Mouse (Mus musculus) stomach, embryonic 16.5 days (tissue): Measurements from ENCODE around the gene Rpl13a. TPM values are rescaled to one million over a fixed set of nuclear protein-coding genes. Genes with fewer than 3 reads are reported as not detected.
"Not testable (repeated sequence)": the region's sequence is repeated elsewhere in the genome, so short reads cannot be mapped to it uniquely, and the experiment has no call there.

Source experiments
- ATAC-seq: fragments of 200-750 bp; cut with Nextera tagmentation; 2 replicates; pipeline ENCODE4 v1.8.0; 2017; ENCODE audit warnings: moderate number of reproducible peaks, moderate TSS enrichment; ENCODE audit not compliant: insufficient read depth, low FRiP score
- H3K27ac ChIP-seq: fragments of 300-500 bp; sonication (generic); 2 replicates; pipeline ENCODE4 v1.5.1; 2014; ENCODE audit warnings: low read length
- H3K27me3 ChIP-seq: fragments of 300-500 bp; sonication (generic); 2 replicates; pipeline ENCODE4 v1.6.1; 2014; ENCODE audit warnings: low read length, control low read depth, mixed read lengths; ENCODE audit not compliant: control insufficient read depth, insufficient read depth
- H3K36me3 ChIP-seq: fragments of 300-500 bp; sonication (generic); 2 replicates; pipeline ENCODE4 v1.6.1; 2014; ENCODE audit warnings: low read length; ENCODE audit not compliant: control insufficient read depth, insufficient read depth
- H3K4me1 ChIP-seq: fragments of 300-500 bp; sonication (generic); 2 replicates; pipeline ENCODE4 v1.6.1; 2014; ENCODE audit warnings: low read length, control low read depth, mixed read lengths; ENCODE audit not compliant: control insufficient read depth, insufficient read depth
- H3K4me2 ChIP-seq: fragments of 300-500 bp; sonication (generic); 2 replicates; pipeline ENCODE4 v1.6.1; 2014; ENCODE audit warnings: low read depth, low read length, mixed read lengths
- H3K4me3 ChIP-seq: fragments of 300-500 bp; sonication (generic); replicated peaks from 2 replicates; pipeline ENCODE4 v1.5.1; 2014; ENCODE audit warnings: mild to moderate bottlenecking, low read length
- H3K9ac ChIP-seq: fragments of 300-500 bp; sonication (generic); 2 replicates; pipeline ENCODE4 v1.6.1; 2014; ENCODE audit warnings: low read length
- H3K9me3 ChIP-seq: fragments of 300-500 bp; sonication (generic); replicated peaks from 2 replicates; pipeline ENCODE4 v1.6.1; 2016; ENCODE audit warnings: low read length, control low read depth; ENCODE audit not compliant: control insufficient read depth
- WGBS: fragments of 180-500 bp; shearing (Covaris S2); extraction: QIAGEN DNeasy Blood & Tissue Kit; methylation state at CpG from one replicate; pipeline ENCODE4 v1.1.7; 2014; 5-methylcytosine and 5-hydroxymethylcytosine counted together
- polyA plus RNA-seq: library from polyadenylated mRNA; unstranded; fragments of >200 nt; fragmentation: Nextera tagmentation; extraction: Ambion mirVana; gene quantifications from 2 replicates; pipeline ENCODE4 v1.2.1, GENCODE M21; 2015

Gene Rpl13a
- polyA plus RNA-seq, 1 experiment from 2014 or later: 1,332 TPM

DNA sequence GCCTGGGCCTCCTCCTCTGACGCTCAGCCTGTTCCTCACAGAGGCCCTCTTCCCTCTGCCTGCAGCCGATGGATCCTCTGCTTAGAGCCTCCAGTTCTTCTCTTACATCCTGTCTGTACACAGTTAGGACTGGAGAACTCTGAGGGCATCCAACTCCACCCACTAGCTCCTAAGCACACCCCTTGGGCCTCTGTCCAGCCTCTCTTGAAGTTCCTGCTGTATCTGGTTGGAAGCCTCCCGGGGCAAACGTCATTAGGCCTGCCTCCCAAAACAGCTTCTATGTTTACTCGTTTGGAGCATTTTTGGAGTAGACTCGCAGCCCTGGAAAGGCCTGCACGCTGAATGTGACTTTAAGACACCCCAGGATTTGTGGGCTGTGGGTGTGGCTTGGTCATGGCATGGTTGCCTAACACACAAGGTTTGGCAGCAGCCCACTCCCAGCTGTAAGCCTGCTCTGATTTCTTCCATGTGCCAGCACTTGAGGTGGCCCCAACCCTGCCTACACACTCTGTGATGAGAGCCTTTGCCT, 24.8 kb downstream of the Rpl13a start, which contains the start of gene Fcgrt:
TSS of gene Fcgrt (minus strand) at position 200 of the 529 bp plus-strand sequence.
- Histone ChIP-seq H3K4me3 (peak within 1 kb of the TSS; percentile 51), H3K27ac (peak within 1 kb of the TSS; percentile 93), H3K9me3 (no peaks in the 10 kb centered on the region), H3K4me1 (peaks cover 16% of the 10 kb centered on the region; the same call in 1 of the 2 replicates), H3K4me2 (peak within 1 kb of the TSS; percentile 60), H3K27me3 (no peaks in the 10 kb centered on the region), H3K36me3 (no peaks in the 10 kb centered on the region), H3K9ac (peak within 1 kb of the TSS; percentile 80)
- WGBS: 16% methylated on average over 7 of the region's 7 CpGs
- ATAC-seq: peak; percentile 94

DNA sequence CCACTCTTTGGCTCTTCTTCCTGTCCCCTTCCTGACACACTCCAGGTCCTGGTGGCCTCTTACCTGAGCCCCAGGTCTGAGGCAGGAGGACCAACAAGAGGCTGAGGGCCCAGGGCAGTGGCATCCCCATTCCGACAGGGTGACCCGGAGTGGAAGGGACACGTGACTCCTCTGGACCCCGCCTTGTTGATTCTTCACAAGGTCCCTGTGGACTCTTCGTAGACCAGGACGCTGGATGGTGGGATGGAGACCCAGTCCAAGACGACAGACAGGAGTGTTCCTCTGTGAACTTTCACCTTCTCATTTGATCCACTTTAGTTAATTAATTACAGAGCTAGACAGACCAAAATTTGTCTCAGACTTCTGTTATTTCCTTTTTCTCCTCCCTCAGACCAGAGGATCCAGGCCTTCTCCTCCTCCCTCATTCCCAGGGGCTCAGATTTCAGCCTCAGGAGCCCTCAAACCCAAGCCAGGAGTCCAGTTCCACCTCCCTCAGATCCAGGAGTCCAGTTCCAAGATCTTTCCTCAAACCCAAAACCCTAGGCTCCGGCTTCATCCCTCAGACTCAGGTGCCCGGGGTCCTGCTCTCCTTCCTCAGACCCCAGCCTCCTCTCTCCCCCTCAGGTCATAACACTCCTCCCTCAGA, 25.5 kb downstream of the Rpl13a start:
- ATAC-seq: no peak; the same call in 1 of the 2 replicates
- H3K4me2 ChIP-seq: peak overlapping the region; percentile 60
- peak overlapping the region; percentile 80 for H3K9ac ChIP-seq
- H3K36me3 ChIP-seq: no peaks in the 10 kb centered on the region
- peak overlapping the region; percentile 93 for H3K27ac ChIP-seq
- H3K27me3 ChIP-seq: no peaks in the 10 kb centered on the region
- H3K9me3 ChIP-seq: no peaks in the 10 kb centered on the region
- peak overlapping the region; percentile 51 for H3K4me3 ChIP-seq
- H3K4me1 ChIP-seq: peaks cover 16% of the 10 kb centered on the region; the same call in 1 of the 2 replicates
- 41% methylated on average over 9 of the region's 9 CpGs for WGBS

DNA sequence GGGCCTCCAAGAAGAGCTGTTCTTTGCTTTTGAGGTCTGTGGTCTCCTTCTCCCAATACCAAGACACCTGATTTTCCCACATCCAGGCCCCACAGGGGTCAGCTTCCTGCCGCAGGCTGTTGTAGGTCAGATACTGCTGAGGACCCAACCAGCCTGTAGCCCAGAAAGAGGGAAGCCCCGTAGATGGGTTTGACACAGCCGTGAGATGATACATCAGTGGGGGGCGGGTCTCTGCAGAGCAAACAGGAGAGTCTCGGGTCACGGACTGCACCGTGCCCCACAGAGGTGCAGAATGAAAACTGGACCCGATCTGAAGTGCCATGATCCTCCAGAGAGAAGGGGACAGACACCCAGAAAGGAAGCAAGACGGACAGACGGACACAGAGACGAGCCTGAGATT, 26.1 kb downstream of the Rpl13a start:
- H3K27ac ChIP-seq: no peak overlapping the region
- H3K9me3 ChIP-seq: no peaks in the 10 kb centered on the region
- peak overlapping the region; percentile 51 for H3K4me3 ChIP-seq
- ATAC-seq: no peak
- no peaks in the 10 kb centered on the region for H3K27me3 ChIP-seq
- peaks cover 16% of the 10 kb centered on the region; the same call in 1 of the 2 replicates for H3K4me1 ChIP-seq
- peak overlapping the region; percentile 60 for H3K4me2 ChIP-seq
- WGBS: 79% methylated on average over 11 of the region's 11 CpGs
- H3K36me3 ChIP-seq: no peaks in the 10 kb centered on the region
- peak overlapping the region; percentile 80; the same call in 1 of the 2 replicates for H3K9ac ChIP-seq

DNA sequence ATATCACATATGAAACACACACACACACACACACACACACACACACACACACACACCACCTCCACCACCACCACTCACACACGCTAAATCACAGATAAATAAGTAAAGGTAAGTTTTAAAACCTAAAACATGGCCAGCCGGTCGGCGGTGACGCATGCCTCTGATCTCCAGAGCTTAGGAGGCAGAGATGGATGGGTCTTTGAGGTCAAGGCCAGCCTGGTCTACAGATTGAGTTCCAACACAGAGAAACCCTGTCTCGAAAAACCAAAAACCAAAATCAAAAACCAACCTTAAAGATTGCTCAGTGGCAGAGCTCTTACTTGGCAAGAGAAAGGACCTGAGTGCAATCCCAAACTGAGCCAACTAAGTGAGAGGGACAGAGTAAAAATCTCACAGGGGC, 28.5 kb downstream of the Rpl13a start:
- 76% methylated on average over 6 of the region's 6 CpGs for WGBS
- no peak for ATAC-seq
- no peak overlapping the region for H3K27ac ChIP-seq
- no peak overlapping the region for H3K4me2 ChIP-seq
- peaks cover 16% of the 10 kb centered on the region; the same call in 1 of the 2 replicates for H3K4me1 ChIP-seq
- no peak overlapping the region for H3K4me3 ChIP-seq
- H3K36me3 ChIP-seq: no peaks in the 10 kb centered on the region
- no peaks in the 10 kb centered on the region for H3K9me3 ChIP-seq
- no peak overlapping the region for H3K9ac ChIP-seq
- H3K27me3 ChIP-seq: no peaks in the 10 kb centered on the region

DNA sequence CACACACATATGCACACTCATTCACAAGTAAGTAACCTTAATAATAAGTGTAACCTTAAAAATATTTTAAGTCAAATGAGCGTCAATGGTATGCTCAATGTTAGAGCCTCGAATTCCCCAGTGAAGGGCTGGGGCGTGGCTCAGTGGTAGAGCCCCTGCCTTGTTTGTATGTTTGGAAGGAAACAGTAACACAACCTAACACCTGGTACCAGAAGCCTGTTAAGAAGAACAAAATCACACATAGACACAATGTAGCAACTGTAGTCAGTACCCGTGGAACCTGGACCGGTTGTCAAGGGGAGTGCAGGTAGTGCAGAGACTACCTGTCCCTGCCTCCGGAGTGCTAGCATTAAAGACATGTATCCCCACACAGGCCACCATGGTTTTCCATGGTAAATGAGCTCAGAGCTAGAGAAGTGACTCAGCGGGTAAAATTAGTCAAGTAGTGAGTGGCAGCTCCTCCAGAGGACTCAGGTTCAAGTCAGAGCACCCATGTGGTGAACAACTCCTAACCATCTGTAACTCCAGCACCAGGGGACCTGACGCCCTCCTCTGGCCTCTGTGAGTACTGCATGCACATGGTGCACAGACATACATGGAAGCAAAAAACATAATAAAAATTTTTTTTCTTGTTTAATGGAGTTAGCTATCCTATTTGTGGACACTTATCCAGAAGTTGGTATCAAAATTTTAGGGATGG, 29.9 kb downstream of the Rpl13a start:
- no peak for ATAC-seq
- no peaks in the 10 kb centered on the region for H3K36me3 ChIP-seq
- 89% methylated on average over 8 of the region's 8 CpGs for WGBS
- no peak overlapping the region for H3K9ac ChIP-seq
- H3K4me3 ChIP-seq: no peak overlapping the region
- H3K27me3 ChIP-seq: no peaks in the 10 kb centered on the region
- H3K4me1 ChIP-seq: 0 out of 2 replicates have a peak, but pooled peaks cover 11% of the 10 kb centered on the region
- H3K4me2 ChIP-seq: no peak overlapping the region
- no peaks in the 10 kb centered on the region for H3K9me3 ChIP-seq
- no peak overlapping the region for H3K27ac ChIP-seq

DNA sequence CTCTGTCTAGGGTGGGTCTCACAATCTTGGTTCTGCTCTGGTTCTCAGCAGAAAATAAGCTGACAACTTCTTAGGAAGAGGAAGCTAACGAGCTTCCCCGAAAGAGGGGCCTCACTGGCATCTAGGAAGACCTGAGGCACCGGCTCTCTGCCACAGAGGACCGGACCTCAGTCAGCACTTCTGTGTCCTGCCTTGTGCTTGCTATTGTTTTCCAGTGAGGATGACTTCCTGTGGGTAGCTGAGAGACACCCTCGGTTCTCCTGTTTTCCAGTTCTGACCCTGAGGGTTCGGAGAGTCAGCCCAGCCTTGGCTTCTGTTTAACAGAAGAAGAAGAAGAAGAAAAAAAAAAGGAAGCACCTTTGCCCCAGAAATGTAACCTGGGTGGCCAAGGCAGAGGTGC, 31.1 kb downstream of the Rpl13a start:
- Histone ChIP-seq H3K27ac (no peak overlapping the region), H3K4me2 (no peak overlapping the region), H3K9ac (no peak overlapping the region), H3K4me3 (no peak overlapping the region), H3K27me3 (no peaks in the 10 kb centered on the region), H3K9me3 (no peaks in the 10 kb centered on the region), H3K36me3 (no peaks in the 10 kb centered on the region), H3K4me1 (peaks cover 15% of the 10 kb centered on the region)
- 55% methylated on average over 6 of the region's 6 CpGs for WGBS
- no peak for ATAC-seq

DNA sequence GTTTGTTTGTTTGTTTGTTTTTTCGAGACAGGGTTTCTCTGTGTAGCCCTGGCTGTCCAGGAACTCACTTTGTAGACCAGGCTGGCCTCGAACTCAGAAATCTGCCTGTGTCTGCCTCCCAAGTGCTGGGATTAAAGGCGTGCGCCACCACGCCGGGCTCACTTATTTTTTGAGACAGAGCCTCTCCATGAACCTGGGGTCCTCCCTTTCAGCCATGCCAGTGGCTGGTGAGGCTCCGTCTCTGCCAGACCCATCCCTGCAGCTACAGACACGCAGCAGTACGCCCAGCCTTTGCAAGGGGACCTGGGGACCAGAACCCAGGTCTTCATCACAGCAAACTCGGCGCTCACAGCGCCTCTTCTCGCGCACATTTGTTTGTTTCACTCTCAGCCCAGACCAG, 32.6 kb downstream of the Rpl13a start:
- not testable (repeated sequence) for ATAC-seq

DNA sequence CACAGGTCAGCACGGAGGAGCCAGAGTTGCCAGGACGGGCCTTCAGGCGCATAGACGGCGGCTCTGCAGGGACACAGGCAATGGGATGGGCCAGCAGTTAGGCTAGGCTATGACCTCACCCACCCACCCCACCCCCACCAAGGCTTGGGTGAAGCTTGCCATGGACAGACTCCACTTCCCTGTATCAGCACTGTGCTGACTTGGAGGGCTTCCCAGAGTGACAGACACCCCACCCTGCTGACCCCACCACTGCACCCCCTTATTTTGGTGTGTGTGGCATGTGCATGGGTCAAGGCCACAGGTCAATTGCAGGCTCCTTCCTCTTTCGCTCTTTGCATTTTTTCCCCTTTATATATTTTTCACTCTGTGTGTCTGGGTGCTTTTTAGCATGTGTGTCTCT, 33.2 kb downstream of the Rpl13a start:
- Histone ChIP-seq H3K27ac (no peak overlapping the region), H3K4me3 (no peak overlapping the region), H3K36me3 (no peaks in the 10 kb centered on the region), H3K9me3 (no peaks in the 10 kb centered on the region), H3K4me2 (no peak overlapping the region), H3K4me1 (peaks cover 8% of the 10 kb centered on the region), H3K9ac (no peak overlapping the region), H3K27me3 (no peaks in the 10 kb centered on the region)
- ATAC-seq: no peak
- 76% methylated on average over 6 of the region's 6 CpGs for WGBS

More for the DNA sequence above, 32.6 kb downstream of the Rpl13a start:
- not testable (repeated sequence) for H3K27me3 ChIP-seq, H3K4me3 ChIP-seq, H3K36me3 ChIP-seq, H3K9ac ChIP-seq, H3K4me1 ChIP-seq, H3K4me2 ChIP-seq, H3K9me3 ChIP-seq, H3K27ac ChIP-seq
- WGBS: 94% methylated on average over 14 of the region's 14 CpGs

DNA sequence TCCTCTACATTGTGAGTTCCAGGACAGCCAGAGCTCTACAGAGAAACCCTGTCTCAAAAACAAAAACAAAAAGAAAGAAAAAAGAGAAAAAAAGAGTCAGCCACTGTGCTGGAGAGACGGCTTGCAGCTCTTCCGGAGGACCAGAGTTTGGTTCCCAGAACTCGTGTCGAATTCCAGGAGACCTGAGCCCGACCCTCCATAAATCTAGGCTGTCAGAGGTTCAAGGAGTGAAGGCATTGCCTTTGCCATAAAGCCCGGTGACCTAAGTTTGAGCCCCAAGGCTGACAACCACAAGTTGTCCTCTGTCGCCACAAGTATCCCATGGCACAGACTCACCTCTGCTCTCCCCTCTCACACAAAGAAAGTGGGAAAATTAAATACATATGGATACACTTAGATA, 34.4 kb downstream of the Rpl13a start:
- no peak for ATAC-seq
- H3K4me1 ChIP-seq: peaks cover 8% of the 10 kb centered on the region
- no peak overlapping the region for H3K4me2 ChIP-seq
- no peak overlapping the region for H3K4me3 ChIP-seq
- WGBS: 36% methylated on average over 7 of the region's 7 CpGs
- H3K27ac ChIP-seq: no peak overlapping the region
- no peaks in the 10 kb centered on the region for H3K9me3 ChIP-seq
- no peaks in the 10 kb centered on the region for H3K36me3 ChIP-seq
- H3K9ac ChIP-seq: no peak overlapping the region
- no peaks in the 10 kb centered on the region for H3K27me3 ChIP-seq
